Mouse (Mus musculus) G1E (cell line): ENCODE data around the gene Mtx3.

Source experiments
- CTCF ChIP-seq: IDR thresholded peaks from 2 replicates; pipeline ENCODE4 v1.5.1; 2012; ENCODE audit warnings: low read depth, low read length, inconsistent platforms, mixed read lengths
- TAL1 ChIP-seq: conservative IDR thresholded peaks from 2 replicates; pipeline ENCODE4 v1.6.1; 2012; ENCODE audit warnings: low read depth, low read length, inconsistent platforms, mixed read lengths

- TF ChIP-seq TAL1 (no peak), CTCF (no peak)
Measured at GRCm38 (mm10) chr13:92828820-92829219, 15.7 kb upstream of the Mtx3 start.
